Mouse (Mus musculus): Measurements from ENCODE around the gene Tlr6. TPM values are rescaled to one million over a fixed set of nuclear protein-coding genes. Genes with fewer than 3 reads are reported as not detected.

Tlr6 gene
- total RNA-seq, 1 experiment from 2014 or later = 11.5 TPM

GRCm38 (mm10) chr5:64954931-64955330 is 5.0 kb downstream of the Tlr6 start:
- ATAC-seq (replicated peaks; ENCODE audit: insufficient number of reproducible peaks, low FRiP score, low TSS enrichment, poor library complexity, severe bottlenecking) = no peak

GRCm38 (mm10) chr5:64951486-64951885 is 8.4 kb downstream of the Tlr6 start:
- no peak for ATAC-seq (replicated peaks; ENCODE audit: insufficient number of reproducible peaks, low FRiP score, low TSS enrichment, poor library complexity, severe bottlenecking)

DNA sequence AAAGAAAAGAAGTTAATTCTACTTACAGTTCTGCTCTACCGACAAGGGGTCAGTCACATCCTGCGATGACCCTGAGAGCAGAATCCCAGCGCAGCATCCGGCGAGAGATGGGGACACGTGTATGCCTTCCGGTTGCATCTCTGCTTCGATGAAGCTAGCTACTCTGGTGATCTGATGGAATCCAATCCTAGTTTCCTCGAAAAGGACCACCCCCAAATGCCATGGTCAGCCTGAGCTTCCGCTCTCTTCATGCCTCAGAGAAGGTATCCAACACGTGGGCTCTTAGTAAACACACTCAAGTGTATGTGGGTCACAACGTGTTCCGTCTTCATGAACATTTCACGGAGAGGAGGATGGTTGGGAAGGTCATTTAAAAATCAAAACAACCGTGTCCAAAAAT is 27.1 kb downstream of the Tlr6 start:
- no peak for ATAC-seq (replicated peaks; ENCODE audit: insufficient number of reproducible peaks, low FRiP score, low TSS enrichment, poor library complexity, severe bottlenecking)

GRCm38 (mm10) chr5:64932215-64932614 is 27.7 kb downstream of the Tlr6 start:
- no peak for ATAC-seq (replicated peaks; ENCODE audit: insufficient number of reproducible peaks, low FRiP score, low TSS enrichment, poor library complexity, severe bottlenecking)

- peak; percentile 72 for ATAC-seq (replicated peaks; ENCODE audit: insufficient number of reproducible peaks, low FRiP score, low TSS enrichment, poor library complexity, severe bottlenecking)
These were observed 37.0 kb downstream of the Tlr6 start for GRCm38 (mm10) chr5:64922891-64923381.

DNA sequence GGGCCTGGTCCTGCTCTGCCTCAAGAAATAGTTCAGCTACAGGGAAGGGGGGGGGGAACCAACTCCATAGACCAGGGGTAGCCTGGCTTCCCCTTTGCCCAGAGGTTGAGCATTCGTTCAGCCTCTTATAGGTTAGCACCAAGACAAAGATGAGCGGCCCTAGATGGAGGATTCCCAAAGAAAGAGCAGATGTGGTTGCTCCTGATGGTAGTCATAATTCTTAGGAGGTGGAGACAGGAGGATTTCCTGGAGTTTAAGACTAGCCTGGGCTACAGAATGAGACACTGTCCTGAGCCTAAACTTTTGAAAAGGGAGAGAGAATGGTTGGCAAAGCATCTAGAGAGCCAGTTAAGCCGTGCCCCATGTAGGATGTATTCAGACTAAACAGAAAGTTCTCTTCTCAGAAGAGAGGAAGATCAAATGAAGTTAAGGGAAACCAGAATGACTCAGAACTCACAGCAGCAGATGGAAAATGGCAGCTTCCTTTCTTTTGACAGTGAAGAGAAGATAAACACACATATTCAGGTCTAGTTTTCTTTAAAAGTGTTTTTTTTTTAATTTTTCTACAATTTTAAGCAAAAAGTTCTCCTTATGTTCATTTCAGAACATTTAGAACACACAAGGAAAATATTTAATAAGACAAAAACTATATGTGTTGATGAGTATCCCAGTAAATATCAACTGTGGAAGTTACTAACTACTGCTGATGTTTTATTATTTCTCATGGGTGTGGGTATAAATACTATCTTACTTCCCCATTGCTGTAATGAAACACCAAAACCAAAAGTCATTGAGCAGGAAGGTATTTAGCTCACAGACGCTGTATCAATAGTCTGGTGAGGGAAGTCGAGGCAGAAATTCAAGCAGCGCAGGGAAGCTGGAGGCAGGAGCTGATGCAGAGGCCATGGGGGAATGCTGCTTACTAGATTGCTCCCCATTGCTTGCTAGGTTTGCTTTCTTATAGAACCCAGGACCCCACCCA is 41.0 kb downstream of the Tlr6 start:
- peak; percentile 59 for ATAC-seq (replicated peaks; ENCODE audit: insufficient number of reproducible peaks, low FRiP score, low TSS enrichment, poor library complexity, severe bottlenecking)

DNA sequence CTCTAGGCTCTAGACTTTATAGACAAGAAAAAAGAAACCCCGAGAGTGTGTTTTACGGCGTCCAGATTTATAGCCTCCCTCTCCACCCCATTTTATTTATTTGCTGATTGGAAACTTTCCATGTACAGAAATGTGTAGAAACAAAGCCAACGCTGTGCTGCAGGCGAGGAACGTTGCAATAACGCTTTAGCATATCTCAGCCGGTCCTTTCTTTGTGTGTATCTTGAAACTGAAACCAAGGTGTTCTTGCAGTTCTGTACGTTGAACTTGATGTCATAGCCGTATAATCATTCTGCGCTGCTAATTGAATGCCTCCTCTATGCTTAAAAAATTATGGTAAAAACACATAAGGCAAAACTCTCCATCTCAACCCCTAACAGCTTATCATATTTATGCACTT is 42.2 kb downstream of the Tlr6 start:
- no peak for ATAC-seq (replicated peaks; ENCODE audit: insufficient number of reproducible peaks, low FRiP score, low TSS enrichment, poor library complexity, severe bottlenecking)

DNA sequence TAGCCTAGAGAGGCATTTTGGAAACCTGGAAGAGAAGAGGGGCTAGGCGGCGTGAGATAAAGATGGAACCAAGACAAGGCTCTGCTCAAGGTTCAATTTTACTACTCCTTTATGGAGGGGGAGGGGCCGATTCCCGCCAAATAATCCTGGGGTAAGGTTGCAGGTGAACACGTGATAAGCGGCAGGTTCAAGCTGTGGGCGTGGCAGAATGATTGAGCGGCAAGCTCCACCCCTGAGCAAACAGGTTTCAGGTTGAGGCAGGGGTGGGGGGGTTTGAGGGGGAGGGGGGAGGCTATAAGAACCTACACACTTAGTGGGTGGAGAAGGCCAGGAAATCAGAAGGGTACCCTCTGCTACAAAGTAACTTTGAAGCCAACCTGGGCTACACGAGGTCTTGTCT is 42.7 kb downstream of the Tlr6 start:
- ATAC-seq (replicated peaks; ENCODE audit: insufficient number of reproducible peaks, low FRiP score, low TSS enrichment, poor library complexity, severe bottlenecking) = no peak

- ATAC-seq (replicated peaks; ENCODE audit: insufficient number of reproducible peaks, low FRiP score, low TSS enrichment, poor library complexity, severe bottlenecking) = no peak
These were observed 51.2 kb downstream of the Tlr6 start for GRCm38 (mm10) chr5:64908585-64909284.

DNA sequence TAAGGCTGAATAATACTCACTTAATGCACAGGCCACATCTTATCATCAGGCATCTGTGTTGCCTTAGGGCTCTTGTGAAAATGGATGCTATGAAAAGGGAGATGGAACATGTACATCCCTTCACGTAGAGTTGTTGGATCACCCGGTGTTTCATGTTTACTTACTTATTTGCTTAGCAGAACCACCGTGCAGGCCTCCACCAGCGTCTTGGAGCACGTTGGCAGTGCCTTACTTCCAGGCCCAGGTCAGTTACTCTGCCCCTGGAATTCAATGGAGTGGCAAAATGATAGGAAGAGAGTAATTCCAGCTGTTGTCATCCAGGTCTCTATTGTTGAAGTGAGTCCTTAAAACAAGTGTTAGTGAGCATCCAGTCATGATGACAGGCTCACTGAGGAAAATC is 52.0 kb downstream of the Tlr6 start:
- no peak for ATAC-seq (replicated peaks; ENCODE audit: insufficient number of reproducible peaks, low FRiP score, low TSS enrichment, poor library complexity, severe bottlenecking)

- no peak for ATAC-seq (replicated peaks; ENCODE audit: insufficient number of reproducible peaks, low FRiP score, low TSS enrichment, poor library complexity, severe bottlenecking)
These were observed 54.2 kb downstream of the Tlr6 start for GRCm38 (mm10) chr5:64905516-64906271.

Other genes starting within 250 kb of the Tlr6 start
- gene Klf3, start 156.7 kb downstream of the Tlr6 start, total RNA-seq (2017) = 144 to 183 TPM (median 159 TPM) in 3 replicates
- 13.4 to 22.7 TPM (median 18.5 TPM) in 3 replicates for gene Tlr1, start 26.5 kb downstream of the Tlr6 start, total RNA-seq (2017)
- gene Fam114a1, start 10.0 kb upstream of the Tlr6 start, total RNA-seq (2017) = 8.9 to 15.6 TPM (median 10.1 TPM) in 3 replicates
- 69.7 to 98.1 TPM (median 80.6 TPM) in 3 replicates for gene Tmem156, start 132.0 kb upstream of the Tlr6 start, total RNA-seq (2017)
- gene Klhl5, start 147.4 kb upstream of the Tlr6 start, total RNA-seq (2017) = 73.5 to 108 TPM (median 98.7 TPM) in 3 replicates
- gene Wdr19, start 239.6 kb upstream of the Tlr6 start, total RNA-seq (2017) = 0.29 to 3.3 TPM (median 1.1 TPM) in 3 replicates

Measured in monocyte, adult 5-6 weeks (primary cell).